Mouse (Mus musculus) thymus, adult 2 months (tissue): ENCODE measurements around the gene Kpna4.

Experiments used
- CTCF ChIP-seq: fragments of 200-500 bp; IDR thresholded peaks from 2 replicates; pipeline ENCODE4 v1.5.1; 2012; ENCODE audit warnings: mild to moderate bottlenecking, control low read depth, low read length, moderate library complexity, borderline replicate concordance; ENCODE audit not compliant: control insufficient read depth, poor library complexity, insufficient read depth; ENCODE audit errors: extremely low read depth
- POLR2A ChIP-seq: fragments of 200-500 bp; IDR thresholded peaks from 2 replicates; pipeline ENCODE4 v1.6.1; 2012; ENCODE audit warnings: mild to moderate bottlenecking, low read length, control low read depth, moderate library complexity; ENCODE audit not compliant: control insufficient read depth, poor library complexity, insufficient read depth; ENCODE audit errors: extremely low read depth

DNA sequence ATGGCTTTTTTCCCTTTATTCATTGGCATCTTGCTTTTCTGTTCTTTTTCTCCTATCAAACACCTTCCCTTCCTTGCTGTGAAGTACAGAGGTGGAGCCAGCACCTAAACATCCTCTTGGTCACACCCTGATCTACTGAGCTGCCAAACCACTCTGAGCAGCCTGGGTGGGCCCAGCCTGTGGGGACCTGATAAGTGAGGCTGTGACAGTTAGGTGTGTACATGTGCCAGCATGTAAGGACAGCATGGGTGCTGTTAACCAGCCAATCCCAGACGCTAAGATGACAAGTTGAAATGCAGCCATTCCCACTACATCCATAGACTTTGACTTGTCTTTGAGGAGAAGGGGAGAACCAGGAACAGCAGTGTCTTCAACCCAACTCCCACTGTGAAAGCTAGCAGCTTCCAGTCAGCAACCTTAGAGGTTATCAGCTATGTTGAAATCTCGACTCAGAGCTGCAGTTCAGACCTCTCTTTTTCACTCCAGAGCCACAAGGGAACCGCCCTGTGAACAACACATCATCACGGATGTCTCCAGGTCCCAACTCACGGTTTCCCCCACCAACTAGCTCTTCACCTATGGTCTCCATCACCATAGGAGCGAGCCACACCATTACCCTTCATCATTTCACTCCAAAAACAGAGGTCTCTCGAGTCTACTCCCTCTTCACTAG lies 72.0 kb downstream of the Kpna4 start:
- no peak for TF ChIP-seq POLR2A
- TF ChIP-seq CTCF: no peak
